Mouse (Mus musculus) urinary bladder, postnatal 25 days (tissue): ENCODE measurements around the gene Plekha6.

Source experiments
- DNase-seq: peaks from one replicate; pipeline ENCODE4 v3.0.0; 2022; ENCODE audit warnings: low spot score

Gene Plekha6

DNA sequence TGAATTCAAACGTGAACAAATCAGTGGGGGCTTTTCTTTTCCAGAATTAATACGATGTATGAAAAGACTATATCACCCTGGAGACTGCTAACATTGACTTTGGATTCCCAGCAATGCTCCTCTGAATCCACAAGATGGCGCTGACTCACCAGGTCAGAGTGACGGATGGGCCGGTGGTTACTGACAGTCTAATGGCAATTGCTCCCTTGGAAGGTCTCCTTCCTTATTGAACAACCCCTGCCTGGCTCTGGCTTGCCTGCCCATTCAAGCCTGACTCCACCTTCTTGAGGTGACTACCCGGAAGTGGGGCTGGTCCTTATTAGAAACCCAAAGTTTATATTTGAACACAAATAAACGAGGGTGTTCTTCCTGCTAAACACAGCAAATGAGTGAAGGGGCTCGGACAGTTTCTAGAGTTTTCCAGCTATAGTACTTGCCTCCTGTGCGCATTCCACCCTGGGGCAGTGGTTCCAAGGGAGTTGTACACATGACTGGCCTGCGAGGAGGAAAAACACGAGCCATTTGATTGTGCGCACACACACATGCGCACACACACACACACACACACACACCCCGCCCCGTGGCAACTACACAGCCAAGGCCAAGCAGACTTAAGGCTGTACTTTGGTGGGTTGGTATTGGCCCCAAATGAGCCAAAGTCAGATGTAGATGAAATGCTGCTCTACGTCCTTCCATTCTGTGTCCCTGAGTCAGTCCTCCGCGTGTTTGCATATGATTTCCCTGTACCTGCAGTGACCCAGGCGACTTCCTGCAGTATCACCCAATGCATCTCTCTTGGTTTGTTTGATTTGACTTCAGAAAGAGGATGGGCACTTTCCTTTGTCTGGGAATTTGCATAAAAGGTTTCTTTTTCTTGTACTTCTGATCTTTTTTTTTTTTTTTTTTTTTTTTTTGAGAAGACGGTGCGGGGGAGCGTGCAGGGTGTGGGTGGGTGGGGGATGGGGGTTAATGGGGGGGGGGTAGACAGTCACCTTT is 17.7 kb upstream of the Plekha6 start:
- DNase-seq: peak; percentile 50

DNA sequence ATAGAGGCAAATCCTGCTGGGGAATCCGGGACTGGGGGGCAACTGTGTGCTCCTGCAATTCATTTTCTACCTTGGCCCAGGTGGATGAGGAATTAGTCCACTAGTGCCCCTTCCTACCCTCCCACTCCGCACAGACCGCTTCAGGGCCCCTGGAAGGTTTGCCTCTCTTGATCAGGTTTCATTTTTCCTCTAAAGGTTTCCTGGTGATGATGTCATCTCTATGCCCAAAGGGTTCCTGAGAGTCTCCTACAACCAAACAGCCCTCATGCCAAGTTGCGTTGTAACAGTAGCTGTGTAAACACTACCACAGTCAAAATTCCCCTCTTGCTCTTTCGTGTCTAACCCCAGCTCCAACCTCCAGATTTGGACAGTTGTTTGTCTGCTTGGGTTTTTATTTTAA is 16.7 kb upstream of the Plekha6 start:
- no peak for DNase-seq

DNA sequence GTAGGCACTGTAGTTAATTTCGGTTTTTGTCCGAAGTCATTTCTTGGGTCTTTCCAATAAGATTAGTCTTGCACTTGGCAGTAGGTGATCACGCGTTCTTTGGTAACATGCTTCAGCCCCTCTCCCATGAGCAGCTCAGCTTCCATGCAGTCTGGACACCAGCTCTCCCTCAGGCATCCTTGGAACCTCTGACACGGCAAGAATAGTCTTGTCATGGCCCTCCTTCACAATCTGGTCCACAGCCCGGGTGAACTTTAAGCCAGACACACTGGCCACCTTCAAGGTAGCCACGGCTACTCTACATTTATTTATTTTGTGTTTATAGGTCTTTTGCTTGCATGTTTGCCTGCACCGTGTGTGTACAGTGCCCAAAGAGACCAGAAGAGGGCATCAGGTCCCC is 15.9 kb upstream of the Plekha6 start:
- no peak for DNase-seq

DNA sequence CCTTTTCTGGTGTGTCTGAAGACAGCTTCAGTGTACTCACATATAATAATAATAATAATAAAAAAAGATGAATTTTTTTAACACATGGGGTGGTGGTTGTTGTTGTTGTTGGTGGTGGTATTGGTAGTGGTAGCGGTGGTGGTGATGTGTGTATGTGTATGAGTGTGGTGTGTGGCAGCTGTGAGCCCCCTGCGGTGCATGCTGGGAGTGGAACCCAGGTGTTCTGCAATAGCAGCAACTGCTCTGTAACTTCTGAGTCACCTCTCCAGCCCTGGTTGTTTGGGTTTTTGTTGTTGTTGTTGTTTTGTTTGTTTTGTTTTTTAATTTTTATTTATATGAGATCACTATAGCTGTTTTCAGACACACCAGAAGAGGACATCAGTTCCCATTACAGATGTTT is 13.5 kb upstream of the Plekha6 start:
- DNase-seq: no peak

DNA sequence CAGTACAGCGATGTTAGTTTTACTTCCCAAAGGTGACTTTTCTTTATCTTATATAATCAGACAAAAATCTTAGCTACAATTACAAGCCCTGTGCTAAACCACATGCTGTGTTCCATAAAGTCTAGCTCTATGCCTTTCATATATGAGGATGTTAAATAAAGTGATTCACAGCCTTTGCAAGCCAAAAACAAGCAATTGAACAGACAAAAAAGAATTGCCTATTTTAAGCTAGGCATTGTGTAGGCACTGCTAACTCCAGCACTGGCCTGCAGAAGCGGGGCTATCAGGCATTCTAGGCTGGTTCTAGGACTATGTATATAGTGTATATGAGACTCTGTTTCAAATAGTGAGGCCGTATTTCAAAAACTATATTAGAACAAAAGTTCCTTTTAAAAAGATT is 11.8 kb upstream of the Plekha6 start:
- DNase-seq: no peak

DNA sequence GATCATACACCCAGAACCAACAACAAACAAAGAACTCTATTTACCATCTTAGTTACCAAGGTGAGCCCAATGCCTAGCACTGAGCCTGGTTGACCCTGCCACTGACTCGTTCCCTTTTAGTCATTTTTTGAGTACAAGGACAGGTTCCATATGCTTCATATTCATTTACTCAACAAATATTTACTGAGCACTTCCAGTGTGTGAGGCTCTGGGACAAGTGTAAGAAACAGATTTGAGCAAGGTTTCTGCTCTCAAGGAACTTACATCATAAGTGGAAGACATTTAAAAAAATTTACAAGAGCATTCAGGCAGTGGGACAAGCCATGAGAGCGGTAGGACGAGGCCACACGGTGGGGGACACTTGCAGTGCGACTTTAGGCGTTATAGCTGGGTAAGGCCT is 8.7 kb upstream of the Plekha6 start:
- DNase-seq: no peak

DNA sequence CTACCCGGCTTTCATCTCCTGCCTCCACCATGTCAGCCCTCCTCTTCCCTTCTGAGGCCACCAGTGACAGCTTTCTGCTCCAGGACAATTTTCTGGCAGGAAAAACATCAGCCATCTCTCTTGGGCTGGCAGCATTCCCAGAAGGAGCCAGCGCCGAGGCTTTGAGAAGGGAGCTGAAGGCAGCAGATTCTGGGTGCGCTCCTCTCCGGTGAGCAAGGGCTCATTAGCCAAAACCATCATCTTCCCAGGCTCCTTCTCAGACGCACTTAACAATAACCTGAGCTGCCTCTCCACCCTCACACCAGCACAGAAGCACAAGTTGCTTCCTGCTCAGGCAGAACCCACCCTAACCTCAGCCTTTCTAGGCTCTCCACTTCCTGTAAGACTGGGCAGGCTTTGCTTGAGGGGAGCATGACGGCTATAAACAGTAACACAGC is 4.9 kb upstream of the Plekha6 start:
- DNase-seq: no peak

DNA sequence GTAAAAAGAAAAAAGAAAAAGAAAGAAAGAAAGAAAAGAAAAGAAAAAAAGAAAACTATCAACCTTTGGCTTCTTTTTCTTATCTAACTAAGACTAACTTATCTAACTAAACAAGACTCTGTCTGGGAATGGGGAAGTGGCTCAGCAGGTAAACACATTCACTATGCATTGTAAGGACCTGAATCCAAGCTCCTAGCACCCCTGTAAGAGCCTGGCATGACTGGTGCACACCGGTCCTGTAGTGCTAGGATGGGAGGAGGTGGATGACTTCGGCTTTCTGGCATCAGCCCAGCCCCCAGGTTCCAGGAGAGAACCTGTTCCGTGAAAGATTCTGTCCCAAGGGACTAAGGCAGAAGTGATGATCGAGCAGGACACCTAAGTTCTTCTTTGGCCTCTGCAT is 2.5 kb upstream of the Plekha6 start:
- no peak for DNase-seq

DNA sequence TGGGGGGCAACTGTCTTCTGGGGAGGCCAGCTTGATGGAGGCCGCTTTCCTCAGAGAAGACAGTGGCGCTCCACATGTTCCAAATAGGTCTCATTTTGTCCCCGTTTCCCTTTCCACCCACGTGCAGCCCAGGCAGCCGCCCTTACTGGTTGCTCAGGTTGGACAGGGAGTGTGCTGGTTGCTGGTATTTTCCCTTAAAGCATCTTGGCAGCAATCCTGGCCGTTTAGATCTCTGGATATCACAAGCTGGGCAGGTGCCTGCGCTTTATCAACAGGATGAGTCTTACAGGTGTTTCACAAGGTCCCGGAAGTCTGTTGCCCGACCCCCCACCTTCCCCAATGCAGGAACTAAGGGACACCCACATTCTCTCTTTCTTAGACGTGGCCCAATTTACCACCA is 2.0 kb upstream of the Plekha6 start:
- DNase-seq: peak; percentile 63

DNA sequence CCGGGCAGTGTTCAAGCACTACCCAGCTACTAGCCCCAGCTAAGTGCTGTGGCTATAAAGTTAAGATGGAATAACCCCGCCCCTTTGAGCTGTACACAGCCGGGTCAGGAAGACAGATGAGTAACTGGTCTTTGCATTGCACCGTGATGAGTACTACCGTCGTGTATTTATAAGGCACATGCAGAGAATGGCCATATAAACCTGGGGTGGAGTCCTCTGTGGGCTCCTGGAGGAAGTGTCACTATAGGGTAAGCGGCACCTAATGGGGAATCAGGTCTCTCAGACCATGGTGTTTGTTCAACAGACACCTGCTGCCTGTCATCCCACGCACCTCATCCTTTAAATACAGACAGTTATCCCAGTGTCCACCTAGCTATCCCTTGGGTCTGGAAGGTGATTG is 1.0 kb upstream of the Plekha6 start:
- DNase-seq: no peak

DNA sequence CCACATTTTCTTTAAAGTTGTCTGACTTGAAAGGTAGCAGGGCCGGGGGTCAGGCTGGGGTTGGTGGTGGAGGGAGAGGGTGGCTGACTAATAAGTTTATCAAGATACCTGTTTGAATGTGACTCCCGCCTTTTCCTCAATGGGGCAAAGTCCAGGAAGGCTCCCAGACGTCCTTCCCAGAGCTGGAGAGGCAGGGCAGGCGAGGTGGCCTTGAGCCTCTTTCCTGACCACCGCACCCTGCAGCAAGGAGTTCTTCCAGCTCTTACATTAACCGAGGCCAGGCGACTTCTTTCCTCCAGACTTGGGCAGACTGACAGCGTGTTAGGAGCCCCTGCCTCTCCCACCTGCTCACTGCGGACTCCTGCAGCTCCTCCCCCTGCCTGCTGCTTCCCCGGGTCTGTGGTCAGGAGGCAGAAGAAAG is 591 bp downstream of the Plekha6 start:
- peak; percentile 27 for DNase-seq

DNA sequence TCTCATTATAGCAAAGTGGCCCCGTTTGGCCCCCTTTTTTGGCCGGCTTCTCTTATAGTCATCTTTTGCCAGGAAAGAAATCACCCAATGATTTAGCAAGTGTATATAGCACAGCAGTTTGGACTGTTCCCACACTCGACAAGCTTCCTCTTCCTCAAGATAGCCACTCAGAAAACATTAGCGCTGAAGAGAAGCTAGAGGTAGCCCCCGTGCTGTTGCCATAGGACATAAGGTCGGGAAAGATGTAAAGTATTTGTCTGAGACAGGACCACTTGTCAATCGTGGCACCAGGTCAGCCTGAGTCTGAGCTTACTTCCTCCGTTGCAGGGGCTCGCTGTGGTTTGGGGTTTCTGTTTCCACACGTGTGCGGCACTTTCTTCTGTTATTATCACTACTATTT is 1.1 kb downstream of the Plekha6 start:
- DNase-seq: no peak

DNA sequence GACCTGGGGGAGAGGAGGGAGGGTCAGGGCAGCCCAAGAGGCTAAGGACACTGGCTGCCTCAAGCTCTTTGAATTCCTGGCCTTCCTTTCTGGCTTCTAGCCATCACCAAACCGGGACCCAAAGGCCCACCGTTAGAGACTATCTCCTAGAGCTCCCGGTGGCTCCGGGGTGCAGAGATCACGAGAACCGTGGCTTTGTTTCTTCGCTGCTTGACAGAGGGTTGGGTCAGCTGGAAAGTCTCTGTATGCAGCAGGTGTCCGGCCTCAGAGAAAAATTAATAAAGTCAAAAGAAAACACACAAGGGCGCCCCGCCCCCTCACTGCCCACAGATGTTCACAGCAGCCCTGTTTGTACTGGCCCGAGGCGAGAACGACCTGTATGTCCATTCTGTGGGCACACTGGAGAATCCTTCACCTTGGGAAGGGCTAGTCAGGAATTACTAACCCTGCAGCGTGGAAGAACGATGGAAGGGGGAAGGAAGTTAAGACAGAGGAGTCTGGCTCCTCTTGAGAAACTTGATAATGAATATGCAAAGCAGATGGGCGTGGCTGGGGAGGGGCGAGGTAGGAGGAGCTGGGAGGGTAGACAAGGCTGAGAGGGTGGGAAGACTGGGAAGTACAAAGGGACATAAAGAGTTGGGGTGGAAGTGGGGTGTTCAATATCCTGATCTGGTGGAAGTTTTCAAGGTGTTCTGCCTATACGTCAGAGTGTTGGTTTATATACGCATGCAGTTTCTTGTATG is 4.5 kb downstream of the Plekha6 start:
- DNase-seq: no peak

DNA sequence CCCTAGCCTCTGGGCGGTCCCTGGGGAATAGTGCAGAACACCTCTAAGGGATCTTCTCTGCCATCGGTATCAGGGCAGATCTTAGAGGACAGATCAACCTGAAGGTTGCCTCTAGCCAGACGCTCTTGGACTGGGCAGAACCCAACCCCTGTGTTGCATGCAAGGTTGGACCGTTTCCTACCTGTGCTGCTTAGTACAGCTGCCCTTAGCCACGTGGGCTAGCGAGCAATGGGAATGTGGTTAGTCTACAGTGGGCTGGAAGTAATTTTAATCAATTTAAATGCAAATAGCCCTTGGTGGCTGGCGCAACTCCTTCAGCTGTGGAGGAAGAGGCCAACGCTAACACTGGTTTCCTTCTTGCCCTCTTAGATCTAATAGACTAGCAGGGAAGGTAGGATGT is 6.2 kb downstream of the Plekha6 start:
- DNase-seq: no peak

DNA sequence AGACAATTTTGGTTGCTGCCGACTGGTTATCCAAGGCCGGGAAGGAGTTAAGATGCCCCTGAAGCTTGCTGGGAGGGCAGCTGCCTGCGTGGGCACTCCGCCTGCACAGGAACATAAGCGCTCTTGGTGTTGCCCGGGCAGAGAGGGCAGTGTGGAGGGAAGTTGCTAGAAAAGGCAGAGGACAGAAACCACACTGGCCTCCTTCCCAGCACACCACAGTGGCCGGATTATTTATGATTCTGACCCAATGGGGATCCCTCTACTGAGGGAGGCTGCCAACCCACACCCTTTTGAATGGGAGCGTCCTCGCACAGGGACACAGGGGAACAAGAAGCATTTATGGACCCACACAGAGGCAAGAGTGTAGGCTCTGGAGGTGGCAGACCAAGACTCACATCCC is 7.3 kb downstream of the Plekha6 start:
- no peak for DNase-seq

DNA sequence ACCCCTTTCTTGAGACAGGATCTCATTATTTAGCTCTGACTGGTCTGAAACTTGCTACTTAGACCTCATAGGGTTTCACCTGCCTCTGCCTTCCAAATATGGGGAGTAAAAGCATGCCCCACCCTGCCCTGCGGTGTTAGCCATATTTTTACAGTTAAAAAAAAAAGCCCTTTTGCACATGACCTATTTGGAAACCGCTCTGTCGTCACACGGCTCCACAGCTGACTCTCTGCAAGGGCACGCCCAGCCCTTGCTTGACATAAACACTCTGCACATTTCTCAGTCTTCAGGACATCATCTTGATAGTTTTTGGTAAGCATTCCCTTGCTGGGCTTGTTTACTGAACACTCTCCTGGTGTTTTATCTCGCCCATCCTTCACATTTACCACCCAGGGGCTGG is 11.1 kb downstream of the Plekha6 start:
- no peak for DNase-seq

DNA sequence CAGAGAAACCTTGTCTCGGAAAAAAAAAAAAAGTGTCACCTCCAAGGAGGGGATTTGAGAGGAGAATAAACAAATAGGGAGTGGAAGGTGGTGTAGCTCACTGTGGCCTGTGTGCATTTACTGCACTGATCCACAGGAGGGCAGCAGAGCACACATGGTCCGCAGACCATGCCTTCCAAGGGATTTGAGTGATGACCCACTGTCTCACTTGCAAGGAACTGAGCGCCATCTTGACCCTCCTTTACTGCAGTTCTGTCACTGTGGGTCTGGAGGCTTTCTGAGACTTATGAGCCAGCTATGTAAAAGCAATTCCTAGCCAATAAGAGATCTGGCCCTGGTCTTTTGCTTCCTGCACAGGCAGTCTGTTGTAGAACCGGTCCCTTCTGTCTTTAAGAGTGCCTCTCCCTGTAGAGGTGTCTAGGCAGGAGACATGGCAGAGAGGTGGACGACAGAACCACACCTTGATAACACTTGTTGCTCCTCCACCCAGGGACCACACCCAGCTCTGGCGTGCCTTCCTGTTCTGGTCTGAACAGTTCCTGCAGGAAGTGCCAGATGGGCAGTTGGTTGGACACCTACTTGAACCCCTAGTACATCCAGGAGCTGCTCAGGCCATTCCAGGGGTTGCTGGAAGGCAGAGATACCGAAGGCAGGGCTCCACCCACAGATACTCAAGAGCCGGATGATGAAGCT is 13.6 kb downstream of the Plekha6 start:
- DNase-seq: peak; percentile 68

DNA sequence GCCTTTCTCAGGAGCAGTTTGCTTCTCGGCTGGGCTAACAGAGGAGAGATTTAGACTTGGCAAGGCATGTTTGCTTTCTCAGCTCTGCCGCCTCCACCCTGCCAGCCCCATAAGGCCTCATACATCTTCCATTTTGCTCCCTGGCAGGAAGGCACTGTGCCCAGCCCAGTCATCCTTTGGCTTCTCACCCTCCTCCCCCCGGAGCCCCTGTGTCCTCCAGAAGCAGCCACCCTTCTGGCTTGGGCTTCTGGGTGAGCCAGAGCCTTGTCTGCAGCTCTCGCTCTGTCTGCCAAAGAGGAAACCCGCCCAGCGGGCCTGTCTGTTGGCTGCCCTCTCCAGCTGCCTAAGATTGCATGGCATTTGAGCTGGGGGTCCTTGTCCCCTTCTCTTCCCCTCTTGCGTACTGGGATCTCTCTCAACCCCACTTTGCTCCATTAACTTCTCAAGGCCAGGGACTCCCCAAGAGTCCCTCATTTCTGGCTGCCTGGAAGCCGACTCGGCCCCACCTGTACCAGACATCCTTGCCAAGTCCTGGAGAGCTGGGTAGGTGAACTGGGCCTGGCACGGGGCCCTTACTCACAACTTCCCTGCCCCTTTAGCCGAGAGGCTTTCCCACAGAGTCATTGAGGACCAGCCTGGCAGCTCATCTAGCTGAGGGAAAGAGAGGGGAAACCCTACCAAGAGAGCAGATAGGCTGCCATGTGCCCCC is 14.9 kb downstream of the Plekha6 start:
- no peak for DNase-seq

DNA sequence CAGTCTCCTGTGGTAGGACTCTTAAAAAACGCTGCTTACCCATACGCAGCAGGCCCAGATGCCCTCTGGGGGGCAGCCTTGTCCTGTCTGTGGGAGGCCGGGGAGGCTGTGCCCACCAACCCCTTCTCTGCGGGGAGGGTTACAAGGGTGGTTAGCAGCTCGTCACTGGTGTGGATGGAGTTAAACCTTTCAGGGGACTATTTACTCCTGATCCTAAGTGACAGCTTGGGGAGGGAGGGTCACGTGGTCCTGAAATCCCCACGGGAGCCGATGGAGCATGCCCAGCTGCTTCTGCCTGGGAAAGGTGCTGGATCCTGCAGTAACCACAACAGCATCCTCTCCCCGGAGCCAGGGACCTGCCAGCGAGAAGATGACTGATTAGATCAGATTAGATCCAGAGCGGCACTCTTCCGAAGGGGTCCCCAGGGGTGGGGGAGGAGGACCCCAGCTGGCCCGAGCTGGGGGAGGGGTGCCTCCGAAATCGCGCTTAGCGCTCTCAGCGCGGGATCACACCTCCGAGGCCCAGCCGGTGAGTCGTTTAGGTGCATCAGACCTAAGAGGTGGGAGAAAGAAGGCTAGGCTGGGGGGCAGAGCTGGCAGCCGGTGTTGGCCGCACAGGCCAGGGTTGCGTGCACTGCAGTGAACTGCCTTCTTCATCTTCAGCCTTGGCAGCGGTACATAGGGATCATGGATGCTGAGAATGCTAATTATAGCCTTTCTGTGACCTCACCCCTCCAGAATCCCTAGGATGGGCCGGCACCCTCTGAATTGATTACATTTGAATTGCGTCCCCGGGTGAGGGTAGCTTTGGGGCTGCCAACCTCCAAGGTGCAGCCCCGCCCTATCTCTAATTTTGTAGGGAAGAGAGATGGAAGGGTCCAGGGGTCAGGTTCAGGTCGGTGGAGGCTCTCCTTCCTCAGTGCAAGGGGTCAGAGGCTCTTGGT is 17.3 kb downstream of the Plekha6 start:
- peak; percentile 61 for DNase-seq

DNA sequence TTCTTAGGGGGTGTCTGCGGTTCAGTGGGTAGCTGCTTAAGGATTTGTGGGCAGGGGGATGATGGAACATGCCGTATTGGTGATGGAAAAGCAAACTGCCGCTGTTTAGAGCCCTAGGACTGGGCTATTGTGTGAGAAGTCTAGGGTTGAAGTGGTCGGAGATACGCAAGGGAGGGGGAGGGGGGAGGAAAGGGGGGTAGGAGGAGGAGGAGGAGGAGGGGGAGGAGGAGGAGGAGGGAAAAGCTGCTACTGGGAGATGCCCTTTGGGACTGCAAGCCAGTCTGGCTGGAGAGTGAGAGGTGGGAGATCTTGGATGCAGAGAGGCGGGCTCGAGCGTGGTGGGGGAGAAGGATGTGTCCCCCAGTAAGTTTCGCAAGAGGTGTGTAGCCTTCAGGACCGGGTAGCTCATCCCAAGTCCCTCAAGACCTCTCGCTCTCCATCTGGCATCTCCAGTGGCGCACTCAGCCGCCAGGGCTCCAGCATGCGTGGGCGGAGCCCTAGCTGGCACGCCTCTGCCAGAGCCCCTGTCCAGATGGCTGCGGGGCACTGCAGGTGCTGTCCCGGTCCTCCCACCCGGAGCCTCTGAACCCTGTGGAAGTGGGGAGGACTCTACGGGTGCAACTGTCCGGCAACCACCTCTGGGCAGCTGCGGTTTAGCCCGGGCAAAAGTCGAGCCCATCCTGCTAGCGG is 18.2 kb downstream of the Plekha6 start:
- no peak for DNase-seq
